Mouse (Mus musculus) embryonic facial prominence, embryonic 13.5 days (tissue): ENCODE measurements at regions not wholly inside any gene's neighbourhood (a gene's known extent, or its start where the extent isn't known, plus 50 kb on each side); places are given as distances from the start of the nearest gene placed in this dataset.

Experiments
- ATAC-seq: fragments of 200-750 bp; cut with Nextera tagmentation; 2 replicates; pipeline ENCODE4 v1.8.0; 2017; ENCODE audit warnings: low read depth; ENCODE audit not compliant: insufficient number of reproducible peaks, insufficient read depth, low FRiP score, low TSS enrichment
- H3K27ac ChIP-seq: fragments of 300-500 bp; sonication (generic); 2 replicates; pipeline ENCODE4 v1.5.1; 2015; ENCODE audit warnings: moderate library complexity, mild to moderate bottlenecking, inconsistent platforms
- H3K27me3 ChIP-seq: fragments of 300-500 bp; sonication (generic); 2 replicates; pipeline ENCODE4 v1.6.1; 2015; ENCODE audit warnings: mild to moderate bottlenecking, inconsistent platforms
- H3K36me3 ChIP-seq: fragments of 300-500 bp; sonication (generic); 2 replicates; pipeline ENCODE4 v1.6.1; 2015; ENCODE audit warnings: mild to moderate bottlenecking, inconsistent platforms
- H3K4me1 ChIP-seq: fragments of 300-500 bp; sonication (generic); 2 replicates; pipeline ENCODE4 v1.6.1; 2015; ENCODE audit warnings: inconsistent platforms
- H3K4me2 ChIP-seq: fragments of 300-500 bp; sonication (generic); 2 replicates; pipeline ENCODE4 v1.6.1; 2015; ENCODE audit warnings: moderate library complexity, mild to moderate bottlenecking, inconsistent platforms
- H3K4me3 ChIP-seq: fragments of 300-500 bp; sonication (generic); 2 replicates; pipeline ENCODE4 v1.5.1; 2015; ENCODE audit warnings: mild to moderate bottlenecking, inconsistent platforms
- H3K9ac ChIP-seq: fragments of 300-500 bp; sonication (generic); 2 replicates; pipeline ENCODE4 v1.6.1; 2015; ENCODE audit warnings: mild to moderate bottlenecking, inconsistent platforms
- H3K9me3 ChIP-seq: fragments of 300-500 bp; sonication (generic); 2 replicates; pipeline ENCODE4 v1.6.1; 2016; ENCODE audit warnings: inconsistent platforms
- WGBS: fragments of 180-500 bp; shearing (Covaris S2); methylation state at CpG from one replicate; pipeline ENCODE4 v1.1.7; 2015; ENCODE audit warnings: mixed read lengths; 5-methylcytosine and 5-hydroxymethylcytosine counted together

GRCm38 (mm10) chr14:106373451-106373850, 267.5 kb downstream of the Trim52 start:
- H3K27ac ChIP-seq, result no peak overlapping the region
- 46% methylated on average over 1 of the region's 1 CpGs for WGBS
- no peak for ATAC-seq
- H3K4me3 ChIP-seq, result no peak overlapping the region
- H3K9me3 ChIP-seq, result no peaks in the 10 kb centered on the region
- H3K36me3 ChIP-seq, result no peaks in the 10 kb centered on the region
- H3K4me2 ChIP-seq, result no peak overlapping the region
- no peak overlapping the region for H3K9ac ChIP-seq
- H3K4me1 ChIP-seq, result no peaks in the 10 kb centered on the region
- no peaks in the 10 kb centered on the region for H3K27me3 ChIP-seq

GRCm38 (mm10) chr14:106379645-106380044, 273.6 kb downstream of the Trim52 start:
- Histone ChIP-seq H3K9ac (no peak overlapping the region), H3K4me2 (no peak overlapping the region), H3K27ac (no peak overlapping the region), H3K9me3 (no peaks in the 10 kb centered on the region), H3K4me1 (no peaks in the 10 kb centered on the region), H3K27me3 (no peaks in the 10 kb centered on the region), H3K36me3 (no peaks in the 10 kb centered on the region), H3K4me3 (no peak overlapping the region)
- ATAC-seq, result no peak
- 89% methylated on average over 4 of the region's 4 CpGs for WGBS

GRCm38 (mm10) chr14:106387671-106388070, 281.7 kb downstream of the Trim52 start:
- no peaks in the 10 kb centered on the region for H3K9me3 ChIP-seq
- H3K9ac ChIP-seq, result no peak overlapping the region
- H3K36me3 ChIP-seq, result no peaks in the 10 kb centered on the region
- H3K27ac ChIP-seq, result no peak overlapping the region
- no peaks in the 10 kb centered on the region for H3K4me1 ChIP-seq
- WGBS, result 81% methylated on average over 3 of the region's 3 CpGs
- no peak for ATAC-seq
- no peaks in the 10 kb centered on the region for H3K27me3 ChIP-seq
- no peak overlapping the region for H3K4me2 ChIP-seq
- H3K4me3 ChIP-seq, result no peak overlapping the region

- H3K4me2 ChIP-seq, result no peak overlapping the region
- H3K9me3 ChIP-seq, result no peaks in the 10 kb centered on the region
- no peaks in the 10 kb centered on the region for H3K4me1 ChIP-seq
- no peak overlapping the region for H3K4me3 ChIP-seq
- no peaks in the 10 kb centered on the region for H3K36me3 ChIP-seq
- no peaks in the 10 kb centered on the region for H3K27me3 ChIP-seq
- H3K27ac ChIP-seq, result no peak overlapping the region
- H3K9ac ChIP-seq, result no peak overlapping the region
- WGBS, result 84% methylated on average over 9 of the region's 9 CpGs
- ATAC-seq, result no peak
These were observed 284.5 kb downstream of the Trim52 start for GRCm38 (mm10) chr14:106390546-106390945.

DNA sequence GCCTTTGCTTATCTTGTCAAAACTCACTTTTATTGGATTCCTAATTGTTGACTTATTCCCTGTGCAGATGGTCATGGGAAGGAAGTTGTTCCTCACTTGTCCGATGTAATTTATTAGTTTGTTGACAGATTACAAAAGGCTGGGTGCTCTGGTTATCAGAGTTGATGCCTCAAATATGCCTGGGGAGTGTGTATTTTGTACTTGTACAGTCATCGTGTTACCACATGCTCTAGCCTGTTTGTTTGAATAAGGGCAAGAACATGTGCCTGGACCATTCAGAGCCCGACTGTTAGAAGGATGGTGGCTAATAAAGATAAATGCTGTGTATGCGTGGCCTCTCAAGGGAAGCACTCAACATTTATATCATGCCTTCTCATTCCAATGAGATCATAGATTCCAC, 288.0 kb downstream of the Trim52 start:
- no peaks in the 10 kb centered on the region for H3K36me3 ChIP-seq
- H3K27ac ChIP-seq, result no peak overlapping the region
- ATAC-seq, result no peak
- no peaks in the 10 kb centered on the region for H3K4me1 ChIP-seq
- no peak overlapping the region for H3K4me3 ChIP-seq
- H3K9me3 ChIP-seq, result no peaks in the 10 kb centered on the region
- WGBS, result 72% methylated on average over 4 of the region's 4 CpGs
- H3K9ac ChIP-seq, result no peak overlapping the region
- H3K4me2 ChIP-seq, result no peak overlapping the region
- no peaks in the 10 kb centered on the region for H3K27me3 ChIP-seq

GRCm38 (mm10) chr14:106412917-106413558, 307.0 kb downstream of the Trim52 start:
- Histone ChIP-seq H3K4me1 (no peaks in the 10 kb centered on the region), H3K9me3 (no peaks in the 10 kb centered on the region), H3K9ac (no peak overlapping the region), H3K4me3 (no peak overlapping the region), H3K27me3 (no peaks in the 10 kb centered on the region), H3K36me3 (no peaks in the 10 kb centered on the region), H3K4me2 (no peak overlapping the region), H3K27ac (no peak overlapping the region)
- 70% methylated on average over 2 of the region's 2 CpGs for WGBS
- no peak for ATAC-seq

DNA sequence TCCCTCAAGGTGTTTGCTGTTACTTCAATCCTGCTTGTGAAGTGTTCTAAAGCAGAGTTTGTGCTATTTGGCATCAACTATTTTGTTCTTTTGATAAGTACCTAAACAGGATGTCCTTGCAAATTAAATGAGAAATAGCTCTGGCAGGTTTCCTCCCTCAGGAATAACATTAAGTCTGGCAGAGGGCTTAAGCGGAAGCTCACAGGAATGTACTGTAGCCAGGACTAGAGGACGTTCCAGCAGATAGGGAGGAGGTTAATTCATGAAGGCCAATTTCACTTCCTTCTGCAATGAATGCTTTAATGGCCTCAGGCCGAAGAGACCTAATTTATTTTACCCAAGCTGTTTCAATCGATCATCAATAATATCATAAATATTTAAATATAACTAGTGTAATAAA, 318.7 kb downstream of the Trim52 start:
- Histone ChIP-seq H3K27me3 (no peaks in the 10 kb centered on the region), H3K9ac (no peak overlapping the region), H3K27ac (no peak overlapping the region), H3K9me3 (no peaks in the 10 kb centered on the region), H3K36me3 (no peaks in the 10 kb centered on the region), H3K4me1 (no peaks in the 10 kb centered on the region), H3K4me3 (no peak overlapping the region), H3K4me2 (no peak overlapping the region)
- 41% methylated on average over 4 of the region's 4 CpGs for WGBS
- no peak for ATAC-seq

DNA sequence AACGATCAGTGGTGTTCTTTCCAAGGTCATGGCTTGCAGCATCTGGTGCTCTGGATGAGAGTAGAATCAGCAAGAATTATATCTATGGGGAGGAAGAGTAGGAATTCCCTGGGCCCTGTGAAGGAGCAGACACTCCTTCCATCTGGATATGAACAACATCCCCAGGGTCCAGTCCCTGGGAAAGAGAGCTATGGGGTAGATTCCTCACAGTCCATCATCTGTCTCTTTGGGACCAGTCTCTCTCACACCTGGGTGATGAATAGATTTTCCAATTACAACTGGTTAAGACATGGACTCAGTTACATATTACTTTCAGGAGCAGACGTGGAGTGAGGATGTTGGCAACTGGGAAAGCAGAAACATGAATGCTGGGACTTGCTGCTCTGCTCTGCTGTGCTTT, 322.6 kb downstream of the Trim52 start:
- WGBS, result 72% methylated on average over 2 of the region's 2 CpGs
- H3K9me3 ChIP-seq, result no peaks in the 10 kb centered on the region
- no peaks in the 10 kb centered on the region for H3K4me1 ChIP-seq
- no peak overlapping the region for H3K4me3 ChIP-seq
- no peak overlapping the region for H3K9ac ChIP-seq
- ATAC-seq, result no peak
- no peaks in the 10 kb centered on the region for H3K36me3 ChIP-seq
- H3K27ac ChIP-seq, result no peak overlapping the region
- H3K27me3 ChIP-seq, result no peaks in the 10 kb centered on the region
- H3K4me2 ChIP-seq, result no peak overlapping the region

DNA sequence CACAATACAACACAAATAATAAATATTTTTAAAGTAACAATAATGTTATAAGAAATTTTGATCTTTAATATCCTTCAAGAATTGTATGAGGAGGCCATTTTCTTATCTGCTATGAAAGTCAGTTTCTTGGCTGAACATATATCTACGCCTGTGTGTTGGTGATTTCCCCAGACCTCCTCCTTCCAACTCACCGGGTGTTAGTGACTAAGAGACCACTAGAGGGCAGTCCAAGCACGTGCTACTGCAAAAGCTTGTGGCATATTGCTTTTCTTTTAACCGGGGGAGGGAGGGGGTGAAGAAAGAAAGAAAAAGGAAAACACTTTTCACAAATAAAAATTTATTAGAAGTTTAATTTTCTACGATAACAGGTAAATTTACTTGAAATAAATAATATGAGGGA, 333.3 kb downstream of the Trim52 start:
- H3K4me2 ChIP-seq, result no peak overlapping the region
- H3K36me3 ChIP-seq, result no peaks in the 10 kb centered on the region
- H3K4me3 ChIP-seq, result no peak overlapping the region
- H3K4me1 ChIP-seq, result no peaks in the 10 kb centered on the region
- 14% methylated on average over 5 of the region's 5 CpGs for WGBS
- H3K27ac ChIP-seq, result no peak overlapping the region
- H3K9me3 ChIP-seq, result no peaks in the 10 kb centered on the region
- no peaks in the 10 kb centered on the region for H3K27me3 ChIP-seq
- ATAC-seq, result no peak
- H3K9ac ChIP-seq, result no peak overlapping the region

- WGBS, result 90% methylated on average over 7 of the region's 7 CpGs
These were observed 383.1 kb downstream of the Trim52 start for GRCm38 (mm10) chr14:106489074-106489473.

GRCm38 (mm10) chr14:106491389-106491788, 385.4 kb downstream of the Trim52 start:
- no peaks in the 10 kb centered on the region for H3K9me3 ChIP-seq
- H3K4me2 ChIP-seq, result no peak overlapping the region
- H3K27me3 ChIP-seq, result no peaks in the 10 kb centered on the region
- WGBS, result 65% methylated on average over 4 of the region's 4 CpGs
- no peaks in the 10 kb centered on the region for H3K36me3 ChIP-seq
- H3K9ac ChIP-seq, result no peak overlapping the region
- no peak for ATAC-seq
- H3K27ac ChIP-seq, result no peak overlapping the region
- H3K4me3 ChIP-seq, result no peak overlapping the region
- H3K4me1 ChIP-seq, result no peaks in the 10 kb centered on the region

More at GRCm38 (mm10) chr14:106489074-106489473, 383.1 kb downstream of the Trim52 start:
- H3K27ac ChIP-seq, result no peak overlapping the region
- no peaks in the 10 kb centered on the region for H3K27me3 ChIP-seq
- no peaks in the 10 kb centered on the region for H3K9me3 ChIP-seq
- no peak overlapping the region for H3K9ac ChIP-seq
- no peaks in the 10 kb centered on the region for H3K4me1 ChIP-seq
- no peak for ATAC-seq
- no peaks in the 10 kb centered on the region for H3K36me3 ChIP-seq
- no peak overlapping the region for H3K4me3 ChIP-seq
- H3K4me2 ChIP-seq, result no peak overlapping the region

GRCm38 (mm10) chr14:106500344-106501135, 394.5 kb downstream of the Trim52 start:
- Histone ChIP-seq H3K27ac (no peak overlapping the region), H3K27me3 (no peaks in the 10 kb centered on the region), H3K9ac (no peak overlapping the region), H3K4me2 (peak overlapping the region; percentile 35), H3K9me3 (no peaks in the 10 kb centered on the region), H3K4me1 (no peaks in the 10 kb centered on the region), H3K36me3 (no peaks in the 10 kb centered on the region), H3K4me3 (no peak overlapping the region)
- WGBS, result 37% methylated on average over 19 of the region's 19 CpGs
- ATAC-seq, result no peak
